Mouse (Mus musculus): ENCODE results near the gene St3gal5. TPM values are rescaled to one million over a fixed set of nuclear protein-coding genes. Genes with fewer than 3 reads are reported as not detected.

St3gal5 gene
- polyA plus RNA-seq, 1 experiment from 2014 or later: 72.4 TPM

GRCm38 (mm10) chr6:72132671-72133214 is 35.4 kb downstream of the St3gal5 start:
- H3K4me2 ChIP-seq: no peak overlapping the region
- H3K9me3 ChIP-seq (replicated peaks; ENCODE audit: control insufficient read depth, low read length): no peaks in the 10 kb centered on the region
- H3K36me3 ChIP-seq (ENCODE audit: control insufficient read depth, insufficient read depth, low read length): peaks cover 27% of the 10 kb centered on the region
- H3K27ac ChIP-seq (ENCODE audit: low read depth, low read length): no peak overlapping the region
- no peaks in the 10 kb centered on the region for H3K27me3 ChIP-seq (ENCODE audit: control insufficient read depth, insufficient read depth, low read length)
- no peak overlapping the region for H3K4me3 ChIP-seq (ENCODE audit: low read depth, low read length)
- 93% methylated on average over 8 of the region's 8 CpGs for WGBS (ENCODE audit: insufficient replicate concordance)
- peaks cover 17% of the 10 kb centered on the region for H3K4me1 ChIP-seq (ENCODE audit: control insufficient read depth, insufficient read depth, low read length)
- ATAC-seq (replicated peaks; ENCODE audit: insufficient number of reproducible peaks, low FRiP score, low TSS enrichment): no peak
- no peak overlapping the region for H3K9ac ChIP-seq (ENCODE audit: low read depth, low read length)

- peak; percentile 46; the same call in 1 of the 2 replicates for ATAC-seq (replicated peaks; ENCODE audit: insufficient number of reproducible peaks, low FRiP score, low TSS enrichment)
- H3K27ac ChIP-seq (ENCODE audit: low read depth, low read length): peak overlapping the region; percentile 57
- no peak overlapping the region for H3K4me3 ChIP-seq (ENCODE audit: low read depth, low read length)
- 57% methylated on average over 9 of the region's 9 CpGs for WGBS (ENCODE audit: insufficient replicate concordance)
- H3K4me2 ChIP-seq: peak overlapping the region; percentile 9; the same call in 1 of the 2 replicates
- H3K36me3 ChIP-seq (ENCODE audit: control insufficient read depth, insufficient read depth, low read length): peaks cover 22% of the 10 kb centered on the region
- H3K9ac ChIP-seq (ENCODE audit: low read depth, low read length): no peak overlapping the region
- no peaks in the 10 kb centered on the region for H3K27me3 ChIP-seq (ENCODE audit: control insufficient read depth, insufficient read depth, low read length)
- H3K9me3 ChIP-seq (replicated peaks; ENCODE audit: control insufficient read depth, low read length): no peaks in the 10 kb centered on the region
- peaks cover 20% of the 10 kb centered on the region for H3K4me1 ChIP-seq (ENCODE audit: control insufficient read depth, insufficient read depth, low read length)
Observed at GRCm38 (mm10) chr6:72134850-72135515, 37.6 kb downstream of the St3gal5 start.

- ATAC-seq (replicated peaks; ENCODE audit: insufficient number of reproducible peaks, low FRiP score, low TSS enrichment): no peak
- H3K9ac ChIP-seq (ENCODE audit: low read depth, low read length): no peak overlapping the region
- H3K4me1 ChIP-seq (ENCODE audit: control insufficient read depth, insufficient read depth, low read length): peaks cover 21% of the 10 kb centered on the region
- no peaks in the 10 kb centered on the region for H3K9me3 ChIP-seq (replicated peaks; ENCODE audit: control insufficient read depth, low read length)
- no peak overlapping the region for H3K4me3 ChIP-seq (ENCODE audit: low read depth, low read length)
- 76% methylated on average over 5 of the region's 5 CpGs for WGBS (ENCODE audit: insufficient replicate concordance)
- H3K36me3 ChIP-seq (ENCODE audit: control insufficient read depth, insufficient read depth, low read length): peaks cover 22% of the 10 kb centered on the region
- no peak overlapping the region for H3K4me2 ChIP-seq
- H3K27ac ChIP-seq (ENCODE audit: low read depth, low read length): no peak overlapping the region
- H3K27me3 ChIP-seq (ENCODE audit: control insufficient read depth, insufficient read depth, low read length): no peaks in the 10 kb centered on the region
Observed at GRCm38 (mm10) chr6:72136016-72136415, 38.6 kb downstream of the St3gal5 start.

- no peak overlapping the region for H3K9ac ChIP-seq (ENCODE audit: low read depth, low read length)
- no peaks in the 10 kb centered on the region for H3K27me3 ChIP-seq (ENCODE audit: control insufficient read depth, insufficient read depth, low read length)
Observed at GRCm38 (mm10) chr6:72136543-72136942, 39.2 kb downstream of the St3gal5 start.

DNA sequence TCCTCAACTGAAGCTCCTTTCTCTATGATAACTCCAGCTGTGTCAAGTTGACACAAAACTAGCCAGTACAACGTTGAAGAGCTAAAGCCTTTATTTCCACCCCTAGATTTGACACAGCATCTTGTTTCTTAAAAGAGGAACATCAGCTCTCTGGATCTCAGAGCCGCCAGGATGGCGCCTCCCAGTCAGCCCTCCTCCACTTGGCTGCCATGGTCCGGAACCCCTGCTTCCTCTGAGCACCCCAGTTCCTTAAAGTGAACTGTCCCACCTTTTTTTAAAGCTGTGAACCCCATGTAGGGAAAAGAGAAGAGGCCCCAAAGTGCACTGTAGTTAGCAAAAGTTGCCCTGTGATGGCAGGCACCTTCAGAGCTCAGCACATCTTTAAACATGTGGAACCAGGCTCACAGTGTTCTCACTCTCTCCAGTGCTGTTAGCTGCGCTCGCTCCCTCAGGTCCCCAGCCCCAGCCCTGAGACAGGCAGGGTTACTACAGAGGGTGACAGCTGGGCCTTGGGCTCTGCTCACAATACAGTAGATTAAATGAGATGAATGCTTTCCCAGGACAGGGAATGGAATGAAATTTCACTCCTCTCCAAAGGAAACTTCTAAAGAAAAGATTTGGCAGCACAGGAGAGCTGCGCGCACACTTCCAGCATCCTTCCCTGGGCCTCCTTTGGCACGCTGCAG is 42.3 kb downstream of the St3gal5 start:
- no peak for ATAC-seq (replicated peaks; ENCODE audit: insufficient number of reproducible peaks, low FRiP score, low TSS enrichment)
- H3K36me3 ChIP-seq (ENCODE audit: control insufficient read depth, insufficient read depth, low read length): peaks cover 7% of the 10 kb centered on the region; the same call in 1 of the 2 replicates
- no peak overlapping the region for H3K27ac ChIP-seq (ENCODE audit: low read depth, low read length)
- 86% methylated on average over 9 of the region's 9 CpGs for WGBS (ENCODE audit: insufficient replicate concordance)
- H3K4me2 ChIP-seq: no peak overlapping the region
- H3K4me3 ChIP-seq (ENCODE audit: low read depth, low read length): no peak overlapping the region
- peaks cover 26% of the 10 kb centered on the region for H3K4me1 ChIP-seq (ENCODE audit: control insufficient read depth, insufficient read depth, low read length)
- H3K9me3 ChIP-seq (replicated peaks; ENCODE audit: control insufficient read depth, low read length): no peaks in the 10 kb centered on the region
- H3K9ac ChIP-seq (ENCODE audit: low read depth, low read length): no peak overlapping the region
- H3K27me3 ChIP-seq (ENCODE audit: control insufficient read depth, insufficient read depth, low read length): no peaks in the 10 kb centered on the region

More at GRCm38 (mm10) chr6:72136543-72136942, 39.2 kb downstream of the St3gal5 start:
- Histone ChIP-seq H3K4me1 (ENCODE audit: control insufficient read depth, insufficient read depth, low read length) (peaks cover 26% of the 10 kb centered on the region), H3K36me3 (ENCODE audit: control insufficient read depth, insufficient read depth, low read length) (peaks cover 22% of the 10 kb centered on the region), H3K4me2 (no peak overlapping the region), H3K4me3 (ENCODE audit: low read depth, low read length) (no peak overlapping the region), H3K27ac (ENCODE audit: low read depth, low read length) (no peak overlapping the region), H3K9me3 (replicated peaks; ENCODE audit: control insufficient read depth, low read length) (no peaks in the 10 kb centered on the region)
- 74% methylated on average over 10 of the region's 10 CpGs for WGBS (ENCODE audit: insufficient replicate concordance)
- ATAC-seq (replicated peaks; ENCODE audit: insufficient number of reproducible peaks, low FRiP score, low TSS enrichment): no peak

- Histone ChIP-seq H3K4me3 (ENCODE audit: low read depth, low read length) (no peak overlapping the region), H3K4me1 (ENCODE audit: control insufficient read depth, insufficient read depth, low read length) (peaks cover 21% of the 10 kb centered on the region), H3K9ac (ENCODE audit: low read depth, low read length) (no peak overlapping the region), H3K4me2 (no peak overlapping the region), H3K36me3 (ENCODE audit: control insufficient read depth, insufficient read depth, low read length) (peaks cover 10% of the 10 kb centered on the region; the same call in 1 of the 2 replicates), H3K27ac (ENCODE audit: low read depth, low read length) (no peak overlapping the region), H3K27me3 (ENCODE audit: control insufficient read depth, insufficient read depth, low read length) (no peaks in the 10 kb centered on the region), H3K9me3 (replicated peaks; ENCODE audit: control insufficient read depth, low read length) (no peaks in the 10 kb centered on the region)
- ATAC-seq (replicated peaks; ENCODE audit: insufficient number of reproducible peaks, low FRiP score, low TSS enrichment): no peak
- WGBS (ENCODE audit: insufficient replicate concordance): 69% methylated on average over 8 of the region's 8 CpGs
Observed at GRCm38 (mm10) chr6:72140371-72140770, 43.0 kb downstream of the St3gal5 start.

DNA sequence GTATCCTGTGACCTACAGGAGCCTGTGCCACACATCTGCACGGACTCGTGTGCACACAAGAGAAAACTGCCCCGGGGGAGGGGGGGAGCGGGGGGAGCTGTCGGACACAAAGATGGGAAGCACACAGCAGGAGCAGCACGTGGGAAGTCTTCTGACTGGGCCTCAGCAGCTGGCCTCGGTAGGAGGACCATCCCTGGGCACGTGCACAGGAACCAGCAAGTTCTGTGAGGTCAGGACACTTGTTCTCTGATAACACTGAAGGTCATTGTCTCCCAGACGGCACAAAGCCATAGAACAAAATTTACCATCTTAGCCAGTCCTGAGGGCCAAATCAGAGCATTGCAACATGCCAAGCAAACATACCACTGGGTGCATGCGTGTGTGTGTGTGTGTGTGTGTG is 43.8 kb downstream of the St3gal5 start:
- 57% methylated on average over 10 of the region's 10 CpGs for WGBS (ENCODE audit: insufficient replicate concordance)
- Histone ChIP-seq H3K9me3 (replicated peaks; ENCODE audit: control insufficient read depth, low read length) (no peaks in the 10 kb centered on the region), H3K27ac (ENCODE audit: low read depth, low read length) (no peak overlapping the region), H3K36me3 (ENCODE audit: control insufficient read depth, insufficient read depth, low read length) (peaks cover 6% of the 10 kb centered on the region; the same call in 1 of the 2 replicates), H3K4me3 (ENCODE audit: low read depth, low read length) (no peak overlapping the region), H3K4me1 (ENCODE audit: control insufficient read depth, insufficient read depth, low read length) (peaks cover 15% of the 10 kb centered on the region), H3K4me2 (no peak overlapping the region), H3K27me3 (ENCODE audit: control insufficient read depth, insufficient read depth, low read length) (no peaks in the 10 kb centered on the region), H3K9ac (ENCODE audit: low read depth, low read length) (no peak overlapping the region)
- ATAC-seq (replicated peaks; ENCODE audit: insufficient number of reproducible peaks, low FRiP score, low TSS enrichment): no peak

GRCm38 (mm10) chr6:72142561-72142960 is 45.2 kb downstream of the St3gal5 start:
- no peak overlapping the region for H3K4me2 ChIP-seq
- H3K9me3 ChIP-seq (replicated peaks; ENCODE audit: control insufficient read depth, low read length): no peaks in the 10 kb centered on the region
- 89% methylated on average over 4 of the region's 4 CpGs for WGBS (ENCODE audit: insufficient replicate concordance)
- no peak overlapping the region for H3K27ac ChIP-seq (ENCODE audit: low read depth, low read length)
- H3K9ac ChIP-seq (ENCODE audit: low read depth, low read length): no peak overlapping the region
- H3K4me1 ChIP-seq (ENCODE audit: control insufficient read depth, insufficient read depth, low read length): peaks cover 15% of the 10 kb centered on the region; the same call in 1 of the 2 replicates
- H3K36me3 ChIP-seq (ENCODE audit: control insufficient read depth, insufficient read depth, low read length): peaks cover 9% of the 10 kb centered on the region
- no peak overlapping the region for H3K4me3 ChIP-seq (ENCODE audit: low read depth, low read length)
- H3K27me3 ChIP-seq (ENCODE audit: control insufficient read depth, insufficient read depth, low read length): no peaks in the 10 kb centered on the region
- no peak for ATAC-seq (replicated peaks; ENCODE audit: insufficient number of reproducible peaks, low FRiP score, low TSS enrichment)
